Mouse (Mus musculus): ENCODE results near the gene March6.

GRCm38 (mm10) chr15:31453098-31453916, 77.5 kb downstream of the March6 start, which contains the start of gene Ropn1l:
- no peak for TF ChIP-seq POLR2A (IDR thresholded peaks at IDR 0.05; ENCODE audit: borderline replicate concordance, low read depth, low read length)
- TF ChIP-seq CTCF (IDR thresholded peaks at IDR 0.05; ENCODE audit: low read depth, low read length) = no peak
